Mouse (Mus musculus) small intestine, adult 2 months (tissue): ENCODE data around the gene Crlf3. TPM values are rescaled to one million over a fixed set of nuclear protein-coding genes. Genes with fewer than 3 reads are reported as not detected.

Experiments
- H3K27ac ChIP-seq: fragments of 200-500 bp; 2 replicates; pipeline ENCODE4 v1.5.1; 2012; ENCODE audit warnings: low read depth, low read length, control low read depth, inconsistent platforms; ENCODE audit not compliant: insufficient read depth
- H3K27me3 ChIP-seq: fragments of 200-500 bp; 2 replicates; pipeline ENCODE4 v1.6.1; 2012; ENCODE audit warnings: mild to moderate bottlenecking, moderate library complexity, low read length, inconsistent platforms; ENCODE audit not compliant: control insufficient read depth, insufficient read depth
- H3K36me3 ChIP-seq: fragments of 200-500 bp; 2 replicates; pipeline ENCODE4 v1.6.1; 2012; ENCODE audit warnings: mild to moderate bottlenecking, low read length, control low read depth, inconsistent platforms; ENCODE audit not compliant: control insufficient read depth, insufficient read depth
- H3K4me1 ChIP-seq: fragments of 200-500 bp; 2 replicates; pipeline ENCODE4 v1.6.1; 2012; ENCODE audit warnings: low read length, inconsistent platforms, mixed read lengths; ENCODE audit not compliant: control insufficient read depth, insufficient read depth, insufficient read length
- H3K4me3 ChIP-seq: fragments of 200-500 bp; 2 replicates; pipeline ENCODE4 v1.5.1; 2012; ENCODE audit warnings: low read depth, mild to moderate bottlenecking, control low read depth, inconsistent platforms, low read length, moderate library complexity
- CTCF ChIP-seq: fragments of 200-500 bp; IDR thresholded peaks from 2 replicates; pipeline ENCODE4 v1.5.1; 2012; ENCODE audit warnings: low read depth, mild to moderate bottlenecking, control low read depth, inconsistent platforms, low read length, moderate library complexity, mixed read lengths; ENCODE audit not compliant: insufficient replicate concordance, insufficient read length; ENCODE audit errors: extremely low read depth
- POLR2A ChIP-seq: fragments of 200-500 bp; IDR thresholded peaks from 2 replicates; pipeline ENCODE4 v1.6.1; 2012; ENCODE audit warnings: low read depth, mild to moderate bottlenecking, control low read depth, inconsistent platforms, low read length, moderate library complexity
- WGBS: fragments of 180-500 bp; shearing (Covaris S2); methylation state at CpG from one replicate; pipeline ENCODE4 v1.1.7; 2018; 5-methylcytosine and 5-hydroxymethylcytosine counted together
- polyA plus RNA-seq: library from polyadenylated mRNA; depleted of rRNA; stranded (reverse); fragments of >200 nt; gene quantifications from 2 replicates; pipeline ENCODE4 v1.2.3, GENCODE M21; 2012

The Crlf3 gene
- polyA plus RNA-seq, 1 experiment: 9.4 TPM

GRCm38 (mm10) chr11:80088917-80089816 is 8.4 kb upstream of the Crlf3 start, which contains the start of gene Atad5:
Gene Atad5, plus strand, starts transcription at chr11:80089400.
- TF ChIP-seq CTCF (no peak), POLR2A (no peak; the same call in 1 of the 2 replicates)
- no peaks in the 10 kb centered on the region for H3K36me3 ChIP-seq
- no peaks in the 10 kb centered on the region for H3K27me3 ChIP-seq
- 4% methylated on average over 57 of the region's 57 CpGs for WGBS
- H3K4me1 ChIP-seq: peaks cover 11% of the 10 kb centered on the region; the same call in 1 of the 2 replicates
- H3K4me3 ChIP-seq: peak within 1 kb of the TSS; percentile 72
- no peak within 1 kb of the TSS for H3K27ac ChIP-seq

- Histone ChIP-seq H3K27me3 (no peaks in the 10 kb centered on the region), H3K36me3 (no peaks in the 10 kb centered on the region), H3K4me1 (peaks cover 11% of the 10 kb centered on the region; the same call in 1 of the 2 replicates), H3K27ac (no peak overlapping the region), H3K4me3 (no peak overlapping the region)
- 18% methylated on average over 5 of the region's 5 CpGs for WGBS
- TF ChIP-seq POLR2A (no peak), CTCF (peak; percentile 82; the same call in 1 of the 2 replicates)
Observed at GRCm38 (mm10) chr11:80086844-80087243, 6.1 kb upstream of the Crlf3 start.

- WGBS: 79% methylated on average over 6 of the region's 6 CpGs
- peaks cover 11% of the 10 kb centered on the region; the same call in 1 of the 2 replicates for H3K4me1 ChIP-seq
- no peak overlapping the region for H3K4me3 ChIP-seq
- TF ChIP-seq POLR2A: no peak
- no peak for TF ChIP-seq CTCF
- H3K27me3 ChIP-seq: no peaks in the 10 kb centered on the region
- no peaks in the 10 kb centered on the region for H3K36me3 ChIP-seq
- H3K27ac ChIP-seq: peak overlapping the region; percentile 86
Observed at GRCm38 (mm10) chr11:80085356-80086055, 4.7 kb upstream of the Crlf3 start.

- H3K4me1 ChIP-seq: peaks cover 6% of the 10 kb centered on the region; the same call in 1 of the 2 replicates
- H3K36me3 ChIP-seq: no peaks in the 10 kb centered on the region
- H3K27ac ChIP-seq: peak overlapping the region; percentile 82
- TF ChIP-seq POLR2A: no peak
- TF ChIP-seq CTCF: no peak
- H3K27me3 ChIP-seq: no peaks in the 10 kb centered on the region
- no peak overlapping the region for H3K4me3 ChIP-seq
- 61% methylated on average over 7 of the region's 7 CpGs for WGBS
Observed at GRCm38 (mm10) chr11:80081786-80082319, 1.1 kb upstream of the Crlf3 start.

GRCm38 (mm10) chr11:80080381-80080825 is 388 bp downstream of the Crlf3 start:
- H3K4me1 ChIP-seq: peaks cover under 1% of the 10 kb centered on the region; the same call in 1 of the 2 replicates

GRCm38 (mm10) chr11:80079751-80080150 is 1.0 kb downstream of the Crlf3 start:
- 65% methylated on average over 6 of the region's 6 CpGs for WGBS
- Histone ChIP-seq H3K27ac (no peak overlapping the region), H3K27me3 (no peaks in the 10 kb centered on the region), H3K36me3 (no peaks in the 10 kb centered on the region), H3K4me1 (no peaks in the 10 kb centered on the region), H3K4me3 (no peak overlapping the region)
- TF ChIP-seq CTCF: no peak

More at GRCm38 (mm10) chr11:80080381-80080825, 388 bp downstream of the Crlf3 start:
- Histone ChIP-seq H3K36me3 (no peaks in the 10 kb centered on the region), H3K4me3 (peak overlapping the region; percentile 86), H3K27ac (peak overlapping the region; percentile 92), H3K27me3 (no peaks in the 10 kb centered on the region)
- TF ChIP-seq POLR2A (no peak), CTCF (no peak)
- 2% methylated on average over 32 of the region's 32 CpGs for WGBS
